Mouse (Mus musculus) E14TG2a.4 (cell line): ENCODE measurements around the gene Tmbim1.

Source experiments
- CTCF ChIP-seq: conservative IDR thresholded peaks from 2 replicates; pipeline ENCODE4 v1.5.1; 2014; ENCODE audit warnings: low read length
- NANOG ChIP-seq: IDR thresholded peaks from 2 replicates; pipeline ENCODE4 v1.6.1; 2014; ENCODE audit warnings: borderline replicate concordance, low read length, mixed read lengths

DNA sequence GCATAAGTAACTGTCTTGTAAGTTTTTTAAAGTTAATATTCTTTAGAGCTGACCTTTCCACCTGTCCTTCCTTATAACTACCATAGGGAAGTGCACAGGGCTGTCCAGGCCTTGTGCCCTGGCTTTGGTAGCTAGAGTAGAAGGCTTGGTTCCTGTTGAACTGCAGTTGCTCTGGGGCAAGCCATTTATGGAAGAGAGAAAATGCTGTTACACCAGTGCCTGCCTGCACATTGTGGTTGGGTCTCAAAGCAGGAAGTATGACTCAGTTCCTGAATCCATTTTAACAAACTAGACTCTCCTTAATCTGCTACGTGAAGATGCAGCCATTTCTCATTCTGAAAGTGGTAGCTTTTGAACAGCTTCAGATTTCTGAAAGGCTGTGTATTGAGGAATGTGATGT, 56.6 kb downstream of the Tmbim1 start:
- TF ChIP-seq CTCF: no peak
- no peak for TF ChIP-seq NANOG
